Mouse (Mus musculus) lung, embryonic 16.5 days (tissue): ENCODE measurements around the gene Hist2h3b. TPM values are rescaled to one million over a fixed set of nuclear protein-coding genes. Genes with fewer than 3 reads are reported as not detected.

Experiments
- ATAC-seq: fragments of 200-750 bp; cut with Nextera tagmentation; 2 replicates; pipeline ENCODE4 v1.8.0; 2017; ENCODE audit warnings: low read depth, mild to moderate bottlenecking, moderate library complexity
- H3K27ac ChIP-seq: fragments of 300-500 bp; sonication (generic); 2 replicates; pipeline ENCODE4 v1.5.1; 2014; ENCODE audit warnings: mild to moderate bottlenecking, control low read depth, low read length
- H3K27me3 ChIP-seq: fragments of 300-500 bp; sonication (generic); 2 replicates; pipeline ENCODE4 v1.6.1; 2014; ENCODE audit warnings: low read depth, low read length, mixed read lengths; ENCODE audit not compliant: control insufficient read depth, insufficient read depth
- H3K36me3 ChIP-seq: fragments of 300-500 bp; sonication (generic); 2 replicates; pipeline ENCODE4 v1.6.1; 2014; ENCODE audit warnings: low read length; ENCODE audit not compliant: control insufficient read depth, insufficient read depth
- H3K4me1 ChIP-seq: fragments of 300-500 bp; sonication (generic); replicated peaks from 2 replicates; pipeline ENCODE4 v1.6.1; 2014; ENCODE audit warnings: low read length, mixed read lengths; ENCODE audit not compliant: control insufficient read depth, insufficient read depth
- H3K4me2 ChIP-seq: fragments of 300-500 bp; sonication (generic); 2 replicates; pipeline ENCODE4 v1.6.1; 2014; ENCODE audit warnings: low read depth, low read length, control low read depth
- H3K4me3 ChIP-seq: fragments of 300-500 bp; sonication (generic); 2 replicates; pipeline ENCODE4 v1.5.1; 2014; ENCODE audit warnings: mild to moderate bottlenecking, low read length, control low read depth
- H3K9ac ChIP-seq: fragments of 300-500 bp; sonication (generic); 2 replicates; pipeline ENCODE4 v1.6.1; 2014; ENCODE audit warnings: low read length, control low read depth
- H3K9me3 ChIP-seq: fragments of 300-500 bp; sonication (generic); 2 replicates; pipeline ENCODE4 v1.6.1; 2016; ENCODE audit warnings: low read length; ENCODE audit not compliant: control insufficient read depth
- WGBS: fragments of 180-500 bp; shearing (Covaris S2); extraction: QIAGEN DNeasy Blood & Tissue Kit; methylation state at CpG from one replicate; pipeline ENCODE4 v1.1.7; 2014; 5-methylcytosine and 5-hydroxymethylcytosine counted together
- polyA plus RNA-seq: library from polyadenylated mRNA; unstranded; fragments of >200 nt; fragmentation: Nextera tagmentation; extraction: Ambion mirVana; gene quantifications from 2 replicates; pipeline ENCODE4 v1.2.1, GENCODE M21; 2015

Gene Hist2h3b
- polyA plus RNA-seq, 1 experiment from 2014 or later = 55.7 TPM

DNA sequence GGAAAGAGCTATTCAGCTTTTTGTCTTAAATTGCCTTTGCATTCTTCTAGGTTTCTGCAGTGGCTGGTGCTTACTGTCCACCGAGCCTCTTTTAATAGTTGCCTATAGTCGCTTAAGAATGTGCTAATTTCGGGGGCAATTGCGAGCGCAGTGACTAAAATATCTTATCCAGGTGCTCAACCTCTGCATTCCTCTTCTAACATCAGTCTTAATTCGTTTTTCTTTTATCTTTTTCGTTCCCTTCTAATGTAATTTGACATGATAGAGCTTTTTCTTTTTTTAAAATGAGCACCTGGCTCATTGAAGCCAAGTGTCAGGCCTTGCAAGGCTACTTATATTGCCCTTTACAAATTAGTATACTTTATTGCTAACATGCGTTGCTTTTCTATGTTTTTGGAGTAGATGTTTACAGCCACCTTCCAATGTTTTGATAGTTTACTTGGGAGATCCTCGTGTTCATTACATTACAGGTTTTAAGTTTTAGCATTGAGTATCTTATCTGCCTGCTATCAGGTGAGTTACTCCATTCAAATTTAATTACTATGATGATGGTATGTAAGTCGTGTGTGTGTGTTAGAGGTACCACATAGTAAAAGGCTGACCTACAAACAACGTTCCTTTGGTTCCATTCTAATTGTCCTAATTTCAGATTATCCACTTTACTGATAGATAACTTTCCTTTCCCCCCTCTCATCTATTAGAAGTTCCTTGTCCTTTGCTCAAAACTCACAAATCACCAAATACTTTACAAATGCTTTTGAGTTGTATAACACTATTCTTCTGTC is 20.9 kb upstream of the Hist2h3b start:
- H3K27me3 ChIP-seq = no peaks in the 10 kb centered on the region; the same call in 1 of the 2 replicates
- peaks cover 19% of the 10 kb centered on the region for H3K4me1 ChIP-seq
- H3K4me3 ChIP-seq = peak overlapping the region; percentile 53
- no peak for ATAC-seq
- WGBS = 3% methylated on average over 11 of the region's 11 CpGs
- H3K4me2 ChIP-seq = peak overlapping the region; percentile 46
- H3K27ac ChIP-seq = peak overlapping the region; percentile 29; the same call in 1 of the 2 replicates
- no peaks in the 10 kb centered on the region for H3K36me3 ChIP-seq
- no peaks in the 10 kb centered on the region for H3K9me3 ChIP-seq
- peak overlapping the region; percentile 68 for H3K9ac ChIP-seq

DNA sequence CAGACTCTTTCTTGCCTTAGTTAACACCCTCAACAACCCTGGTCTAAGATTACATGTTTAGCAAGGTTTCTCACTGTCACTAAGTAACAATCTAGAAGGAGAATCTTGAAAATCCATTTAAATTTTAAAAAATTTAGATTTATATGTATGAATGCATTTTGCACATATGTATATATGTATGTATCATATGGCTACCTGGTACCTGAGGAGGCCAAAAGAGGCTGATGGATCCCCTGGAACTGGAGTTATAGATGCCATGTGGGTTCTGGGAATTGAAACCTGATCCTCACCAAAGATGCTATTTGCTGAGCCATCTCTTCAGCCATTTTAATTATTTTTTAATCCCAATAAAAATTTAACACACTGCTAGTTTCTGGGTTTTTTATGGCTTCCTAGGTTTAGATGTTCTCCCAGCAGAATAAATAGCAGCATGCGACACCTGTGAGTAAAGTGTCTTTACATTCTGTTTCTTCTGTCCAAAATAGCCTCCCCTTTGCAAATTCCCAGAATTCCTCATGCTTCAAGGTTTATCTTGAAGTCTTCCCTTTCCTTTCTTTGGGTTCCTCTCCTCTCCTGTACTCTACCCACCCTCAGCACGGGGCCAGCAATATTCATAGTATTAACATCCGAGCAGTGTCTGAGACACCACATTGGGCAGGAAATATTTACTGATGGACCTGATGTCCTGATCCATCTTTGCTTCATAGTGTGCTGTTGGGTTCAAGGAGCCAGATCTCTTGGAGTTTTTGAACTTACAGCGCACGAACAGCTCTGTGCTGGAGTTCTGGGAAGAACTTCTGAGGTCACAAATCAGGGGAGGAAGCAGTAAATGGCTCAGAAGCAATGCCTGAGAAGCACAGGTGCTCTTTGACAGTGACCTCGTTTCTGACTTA is 20.1 kb upstream of the Hist2h3b start:
- H3K27me3 ChIP-seq = peaks cover 6% of the 10 kb centered on the region; the same call in 1 of the 2 replicates
- H3K9me3 ChIP-seq = no peaks in the 10 kb centered on the region
- 31% methylated on average over 6 of the region's 6 CpGs for WGBS
- H3K4me2 ChIP-seq = peak overlapping the region; percentile 46
- ATAC-seq = no peak
- peak overlapping the region; percentile 53 for H3K4me3 ChIP-seq
- peaks cover 19% of the 10 kb centered on the region for H3K4me1 ChIP-seq
- peak overlapping the region; percentile 68 for H3K9ac ChIP-seq
- H3K27ac ChIP-seq = no peak overlapping the region
- H3K36me3 ChIP-seq = no peaks in the 10 kb centered on the region

DNA sequence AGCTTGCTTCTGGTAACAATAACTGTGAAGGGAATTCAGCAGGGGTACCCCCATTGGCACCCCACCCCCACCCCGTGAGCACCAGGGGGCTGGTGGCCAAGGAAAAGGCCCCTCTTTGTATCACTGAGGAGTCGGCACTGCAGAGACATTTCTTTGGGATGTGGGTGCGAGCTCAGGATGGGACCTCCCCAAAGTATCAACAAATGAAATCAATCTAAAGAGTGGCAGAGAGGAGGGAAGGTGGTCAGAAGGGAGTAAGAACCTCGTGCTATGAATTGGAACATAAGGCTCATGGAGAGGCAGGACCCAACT is 19.5 kb upstream of the Hist2h3b start:
- Histone ChIP-seq H3K9ac (peak overlapping the region; percentile 37), H3K4me2 (peak overlapping the region; percentile 46), H3K4me3 (peak overlapping the region; percentile 53), H3K27me3 (peaks cover 9% of the 10 kb centered on the region; the same call in 1 of the 2 replicates), H3K9me3 (no peaks in the 10 kb centered on the region), H3K27ac (no peak overlapping the region), H3K36me3 (no peaks in the 10 kb centered on the region), H3K4me1 (peaks cover 17% of the 10 kb centered on the region)
- WGBS = 46% methylated on average over 4 of the region's 4 CpGs
- ATAC-seq = no peak

DNA sequence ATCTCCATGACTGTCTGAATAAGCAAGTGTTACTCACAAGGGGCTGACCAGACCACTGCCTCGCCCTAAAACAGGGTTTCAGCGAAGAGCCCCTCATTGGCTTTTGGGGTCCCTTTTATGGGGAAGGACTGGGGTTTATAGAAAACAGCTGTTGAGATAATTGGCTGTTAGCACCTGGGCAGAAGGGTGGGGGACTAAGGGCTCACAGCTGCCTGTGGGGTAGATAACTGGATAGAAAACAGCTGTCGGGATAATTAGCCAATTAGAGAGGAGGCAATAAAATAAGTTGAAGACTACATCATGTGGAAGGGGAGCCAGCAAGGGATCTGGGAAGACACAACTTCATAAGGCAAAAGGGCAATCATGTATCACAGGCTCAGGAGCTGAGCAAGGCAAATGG is 17.6 kb upstream of the Hist2h3b start:
- peaks cover 20% of the 10 kb centered on the region for H3K27me3 ChIP-seq
- 62% methylated on average over 3 of the region's 3 CpGs for WGBS
- H3K9ac ChIP-seq = no peak overlapping the region
- H3K4me1 ChIP-seq = peaks cover 14% of the 10 kb centered on the region
- H3K4me3 ChIP-seq = no peak overlapping the region
- H3K9me3 ChIP-seq = no peaks in the 10 kb centered on the region
- H3K4me2 ChIP-seq = no peak overlapping the region
- H3K27ac ChIP-seq = no peak overlapping the region
- ATAC-seq = no peak
- H3K36me3 ChIP-seq = no peaks in the 10 kb centered on the region

DNA sequence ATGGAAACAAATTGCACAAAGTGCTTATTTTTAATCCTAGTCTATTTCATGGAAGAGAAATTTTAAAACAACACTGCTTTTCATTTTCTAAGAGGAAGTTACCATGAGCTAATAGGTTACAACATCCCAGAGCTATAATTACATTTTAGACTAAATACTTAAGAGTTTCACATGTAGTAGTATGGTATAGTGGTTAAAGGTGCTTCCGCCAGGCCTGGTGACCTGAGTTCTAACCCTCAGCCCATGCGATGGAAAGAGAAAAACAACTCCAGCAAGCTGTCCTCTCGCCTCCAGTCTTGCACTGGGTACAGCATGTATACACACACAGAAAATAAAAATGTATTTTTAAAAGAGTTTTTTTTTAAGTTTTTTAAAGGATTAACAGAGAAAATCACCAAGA is 16.7 kb upstream of the Hist2h3b start:
- Histone ChIP-seq H3K4me1 (peaks cover 14% of the 10 kb centered on the region), H3K4me2 (no peak overlapping the region), H3K27ac (no peak overlapping the region), H3K4me3 (no peak overlapping the region), H3K36me3 (no peaks in the 10 kb centered on the region), H3K27me3 (peaks cover 20% of the 10 kb centered on the region), H3K9me3 (no peaks in the 10 kb centered on the region), H3K9ac (no peak overlapping the region)
- WGBS = 79% methylated on average over 3 of the region's 3 CpGs
- no peak for ATAC-seq

DNA sequence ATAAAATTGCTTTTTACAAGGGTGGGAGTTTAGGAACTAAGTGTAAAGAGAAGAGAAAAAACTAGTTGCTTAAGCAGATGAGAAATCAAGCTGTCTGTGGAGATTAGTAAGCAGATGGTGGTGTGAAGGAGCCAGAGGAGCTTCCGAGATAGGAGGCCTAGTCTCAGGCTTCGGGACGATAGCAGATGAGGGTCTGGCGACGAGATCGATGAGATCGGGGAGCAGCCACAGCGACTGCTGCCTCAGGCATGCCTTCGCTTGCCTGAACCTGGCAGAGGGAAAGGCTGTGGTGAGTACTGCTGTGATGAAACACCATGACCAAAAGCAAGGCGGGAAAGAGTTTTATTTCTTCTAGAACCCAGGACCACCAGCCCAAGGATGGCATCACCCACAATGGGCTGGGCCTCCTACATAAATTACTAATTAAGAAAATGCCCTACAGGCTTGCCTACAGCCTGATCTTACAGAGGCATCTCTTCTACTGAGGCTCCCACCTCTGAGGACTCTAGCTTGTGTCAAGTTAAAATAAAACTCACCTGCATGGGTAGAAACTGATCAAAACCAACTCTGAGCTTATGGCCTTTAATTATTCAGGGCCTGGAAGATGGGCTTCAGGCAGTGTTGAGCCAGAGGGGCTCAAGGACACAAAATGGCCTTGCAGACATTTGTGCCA is 13.6 kb upstream of the Hist2h3b start:
- Histone ChIP-seq H3K36me3 (no peaks in the 10 kb centered on the region), H3K9ac (no peak overlapping the region), H3K27ac (no peak overlapping the region), H3K4me3 (no peak overlapping the region), H3K4me2 (no peak overlapping the region), H3K27me3 (peaks cover 20% of the 10 kb centered on the region), H3K9me3 (no peaks in the 10 kb centered on the region), H3K4me1 (0 out of 2 replicates have a peak, but pooled peaks cover 2% of the 10 kb centered on the region)
- no peak for ATAC-seq
- 38% methylated on average over 10 of the region's 10 CpGs for WGBS

DNA sequence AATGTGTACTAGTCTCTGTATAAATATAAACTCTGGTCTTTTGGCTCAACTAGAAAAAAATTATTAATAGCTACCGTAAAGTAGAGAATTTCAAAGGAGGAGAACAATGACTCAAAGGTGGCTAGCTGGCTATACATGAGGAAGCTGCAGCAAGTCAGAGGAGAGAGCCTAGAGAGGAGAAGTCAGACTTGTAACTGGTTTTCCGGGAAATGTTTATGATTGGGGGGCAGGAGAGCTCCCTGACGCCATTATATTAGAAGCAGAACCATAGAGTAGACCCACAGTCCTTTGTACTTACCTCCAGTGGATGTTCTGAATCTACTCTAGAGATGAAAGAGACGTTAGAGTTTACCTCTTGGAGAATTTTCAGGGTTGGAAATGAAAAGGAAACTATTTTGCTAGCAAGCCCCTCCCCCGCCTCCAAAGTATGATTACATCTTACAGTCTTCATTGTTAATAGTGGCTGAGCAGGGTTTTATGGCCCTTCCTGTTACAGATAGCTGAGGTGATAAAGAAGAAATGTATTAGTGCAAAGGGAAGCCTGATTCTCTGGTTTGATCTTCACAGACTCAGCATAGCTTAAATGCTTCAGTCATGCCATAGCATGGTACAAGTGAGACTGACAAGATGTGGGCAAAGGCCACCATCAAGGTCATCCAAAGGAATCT is 12.4 kb upstream of the Hist2h3b start:
- Histone ChIP-seq H3K27ac (0 out of 2 replicates have a peak overlapping the region, but pooled peaks have one; percentile 31), H3K4me2 (no peak overlapping the region), H3K4me3 (no peak overlapping the region), H3K9me3 (no peaks in the 10 kb centered on the region), H3K4me1 (0 out of 2 replicates have a peak, but pooled peaks cover 2% of the 10 kb centered on the region), H3K9ac (no peak overlapping the region), H3K36me3 (no peaks in the 10 kb centered on the region), H3K27me3 (peaks cover 20% of the 10 kb centered on the region)
- 53% methylated on average over 5 of the region's 5 CpGs for WGBS
- ATAC-seq = no peak

DNA sequence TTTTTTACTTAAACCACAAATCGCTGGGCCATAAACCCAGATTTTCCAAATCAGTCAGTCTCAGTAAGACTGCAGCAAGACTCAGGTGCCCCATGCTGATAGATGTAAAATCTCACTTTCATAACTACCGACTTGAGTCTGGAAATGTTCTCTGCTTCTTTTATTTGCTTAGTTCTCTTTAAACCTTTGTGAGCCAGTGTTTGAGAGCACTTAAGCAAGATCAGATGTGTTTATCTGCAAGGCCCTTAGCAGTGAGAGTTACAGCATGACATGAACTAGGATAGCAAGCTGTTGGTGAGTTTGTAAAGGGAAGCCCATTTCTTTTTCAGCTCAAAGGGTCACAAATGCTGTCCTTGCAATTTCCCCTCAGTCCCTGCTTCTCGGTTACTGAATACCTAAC is 11.3 kb upstream of the Hist2h3b start:
- H3K36me3 ChIP-seq = no peaks in the 10 kb centered on the region
- H3K27me3 ChIP-seq = peaks cover 20% of the 10 kb centered on the region
- no peak for ATAC-seq
- H3K4me2 ChIP-seq = no peak overlapping the region
- peaks cover 7% of the 10 kb centered on the region for H3K4me1 ChIP-seq
- H3K9ac ChIP-seq = no peak overlapping the region
- H3K27ac ChIP-seq = no peak overlapping the region
- 50% methylated on average over 3 of the region's 3 CpGs for WGBS
- no peak overlapping the region for H3K4me3 ChIP-seq
- no peaks in the 10 kb centered on the region for H3K9me3 ChIP-seq
